Mouse (Mus musculus) cerebellum, adult 9-10 months (tissue): ENCODE measurements around the gene Tet3.
"Not testable (repeated sequence)": the region's sequence is repeated elsewhere in the genome, so short reads cannot be mapped to it uniquely, and the experiment has no call there.

Source experiments
- DNase-seq: peaks from one replicate; pipeline ENCODE4 v3.0.0; 2022

The Tet3 gene

GRCm38 (mm10) chr6:83361523-83362248 is 97.2 kb downstream of the Tet3 start:
- no peak for DNase-seq

- DNase-seq: no peak
Measured at GRCm38 (mm10) chr6:83357436-83357835, 101.4 kb downstream of the Tet3 start.

GRCm38 (mm10) chr6:83356569-83357138 is 102.2 kb downstream of the Tet3 start:
- DNase-seq: peak; percentile 89

- no peak for DNase-seq
Measured at GRCm38 (mm10) chr6:83354856-83355781, 103.8 kb downstream of the Tet3 start.

- DNase-seq: peak; percentile 94
Measured at GRCm38 (mm10) chr6:83352666-83353410, 106.0 kb downstream of the Tet3 start.

GRCm38 (mm10) chr6:83351490-83352160 is 107.3 kb downstream of the Tet3 start:
- DNase-seq: no peak

- no peak for DNase-seq
Measured at GRCm38 (mm10) chr6:83350851-83351405, 108.0 kb downstream of the Tet3 start.

GRCm38 (mm10) chr6:83350172-83350571 is 108.7 kb downstream of the Tet3 start:
- DNase-seq: peak; percentile 31

- peak; percentile 91 for DNase-seq
Measured at GRCm38 (mm10) chr6:83349274-83349958, 109.5 kb downstream of the Tet3 start.

GRCm38 (mm10) chr6:83348873-83349272 is 110.0 kb downstream of the Tet3 start, which contains the start of gene Bola3:
TSS of gene Bola3 (plus strand) at chr6:83349147.
- DNase-seq: no peak

GRCm38 (mm10) chr6:83347916-83348315 is 111.0 kb downstream of the Tet3 start:
- DNase-seq: peak; percentile 20

GRCm38 (mm10) chr6:83345285-83345684 is 113.6 kb downstream of the Tet3 start:
- DNase-seq: not testable (repeated sequence)

- no peak for DNase-seq
Measured at GRCm38 (mm10) chr6:83342957-83343356, 115.9 kb downstream of the Tet3 start.

GRCm38 (mm10) chr6:83341387-83341786 is 117.5 kb downstream of the Tet3 start:
- no peak for DNase-seq

- DNase-seq: no peak
Measured at GRCm38 (mm10) chr6:83327591-83328190, 131.2 kb downstream of the Tet3 start.

- DNase-seq: no peak
Measured at GRCm38 (mm10) chr6:83326761-83327160, 132.1 kb downstream of the Tet3 start.

GRCm38 (mm10) chr6:83326394-83326736 is 132.5 kb downstream of the Tet3 start:
- DNase-seq: no peak

- peak; percentile 94 for DNase-seq
Measured at GRCm38 (mm10) chr6:83325525-83326393, 133.1 kb downstream of the Tet3 start, which contains the start of the genes Mthfd2 and Mob1a. TSS of gene Mthfd2 (minus strand) at chr6:83325908. TSS of gene Mob1a (plus strand) at chr6:83326016.

GRCm38 (mm10) chr6:83323652-83324419 is 135.0 kb downstream of the Tet3 start:
- no peak for DNase-seq
